Mouse (Mus musculus) stomach, embryonic 14.5 days (tissue): ENCODE measurements around the gene Cnga2. TPM values are rescaled to one million over a fixed set of nuclear protein-coding genes. Genes with fewer than 3 reads are reported as not detected.
"Not testable (repeated sequence)": the region's sequence is repeated elsewhere in the genome, so short reads cannot be mapped to it uniquely, and the experiment has no call there.

Experiments used
- ATAC-seq: fragments of 200-750 bp; cut with Nextera tagmentation; 2 replicates; pipeline ENCODE4 v1.8.0; 2017; ENCODE audit warnings: low read depth, moderate TSS enrichment; ENCODE audit not compliant: insufficient number of reproducible peaks, insufficient read depth, low FRiP score
- H3K27ac ChIP-seq: fragments of 300-500 bp; sonication (generic); 2 replicates; pipeline ENCODE4 v1.5.1; 2014; ENCODE audit warnings: mild to moderate bottlenecking, low read length, moderate library complexity, mixed read lengths
- H3K27me3 ChIP-seq: fragments of 300-500 bp; sonication (generic); 2 replicates; pipeline ENCODE4 v1.6.1; 2014; ENCODE audit warnings: low read length, control low read depth, mixed read lengths; ENCODE audit not compliant: control insufficient read depth, insufficient read depth
- H3K36me3 ChIP-seq: fragments of 300-500 bp; sonication (generic); 2 replicates; pipeline ENCODE4 v1.6.1; 2014; ENCODE audit warnings: mild to moderate bottlenecking, control low read depth, low read length, moderate library complexity, mixed read lengths; ENCODE audit not compliant: control insufficient read depth, insufficient read depth
- H3K4me1 ChIP-seq: fragments of 300-500 bp; sonication (generic); 2 replicates; pipeline ENCODE4 v1.6.1; 2014; ENCODE audit warnings: low read length, control low read depth, mixed read lengths; ENCODE audit not compliant: control insufficient read depth, insufficient read depth
- H3K4me2 ChIP-seq: fragments of 300-500 bp; sonication (generic); replicated peaks from 2 replicates; pipeline ENCODE4 v1.6.1; 2014; ENCODE audit warnings: low read depth, low read length, control low read depth
- H3K4me3 ChIP-seq: fragments of 300-500 bp; sonication (generic); 2 replicates; pipeline ENCODE4 v1.5.1; 2014; ENCODE audit warnings: low read depth, low read length, control low read depth
- H3K9ac ChIP-seq: fragments of 300-500 bp; sonication (generic); replicated peaks from 2 replicates; pipeline ENCODE4 v1.6.1; 2014; ENCODE audit warnings: low read depth, mild to moderate bottlenecking, control low read depth, low read length, moderate library complexity, mixed read lengths
- H3K9me3 ChIP-seq: fragments of 300-500 bp; sonication (generic); 2 replicates; pipeline ENCODE4 v1.6.1; 2016; ENCODE audit warnings: low read depth, low read length, control low read depth; ENCODE audit not compliant: control insufficient read depth
- WGBS: fragments of 180-500 bp; shearing (Covaris S2); extraction: QIAGEN DNeasy Blood & Tissue Kit; methylation state at CpG from one replicate; pipeline ENCODE4 v1.1.7; 2014; 5-methylcytosine and 5-hydroxymethylcytosine counted together
- polyA plus RNA-seq: library from polyadenylated mRNA; unstranded; fragments of >200 nt; fragmentation: Nextera tagmentation; extraction: Ambion mirVana; gene quantifications from 2 replicates; pipeline ENCODE4 v1.2.1, GENCODE M21; 2014

Cnga2 gene
- polyA plus RNA-seq, 1 experiment from 2014 or later: 0.26 TPM

- Histone ChIP-seq H3K4me3 (no peak within 1 kb of the TSS), H3K4me2 (no peak within 1 kb of the TSS), H3K9ac (no peak within 1 kb of the TSS), H3K4me1 (no peaks in the 10 kb centered on the region), H3K9me3 (no peaks in the 10 kb centered on the region), H3K27ac (no peak within 1 kb of the TSS), H3K36me3 (no peaks in the 10 kb centered on the region), H3K27me3 (no peaks in the 10 kb centered on the region)
- no peak for ATAC-seq
- 62% methylated on average over 2 of the region's 2 CpGs for WGBS
These were observed 19.0 kb upstream of the Cnga2 start, which contains the start of gene Fate1 for GRCm38 (mm10) chrX:71972686-71973085. TSS of gene Fate1 (plus strand) at chrX:71972986.

- ATAC-seq, H3K9me3 ChIP-seq, H3K4me1 ChIP-seq, H3K36me3 ChIP-seq, H3K4me2 ChIP-seq, H3K27me3 ChIP-seq, H3K27ac ChIP-seq, H3K4me3 ChIP-seq, H3K9ac ChIP-seq: not testable (repeated sequence)
These were observed 14.0 kb upstream of the Cnga2 start for GRCm38 (mm10) chrX:71977681-71978080.

- no peak overlapping the region for H3K4me3 ChIP-seq
- no peaks in the 10 kb centered on the region for H3K4me1 ChIP-seq
- H3K36me3 ChIP-seq: no peaks in the 10 kb centered on the region
- H3K9me3 ChIP-seq: no peaks in the 10 kb centered on the region
- WGBS: 58% methylated on average over 3 of the region's 3 CpGs
- H3K9ac ChIP-seq: no peak overlapping the region
- H3K27ac ChIP-seq: no peak overlapping the region
- H3K4me2 ChIP-seq: no peak overlapping the region
- ATAC-seq: no peak
- no peaks in the 10 kb centered on the region for H3K27me3 ChIP-seq
These were observed 11.2 kb upstream of the Cnga2 start for GRCm38 (mm10) chrX:71980443-71980842.

- Histone ChIP-seq H3K27me3 (no peaks in the 10 kb centered on the region), H3K36me3 (no peaks in the 10 kb centered on the region), H3K4me1 (no peaks in the 10 kb centered on the region), H3K4me3 (no peak overlapping the region), H3K4me2 (no peak overlapping the region), H3K9ac (no peak overlapping the region), H3K9me3 (no peaks in the 10 kb centered on the region), H3K27ac (no peak overlapping the region)
- 76% methylated on average over 2 of the region's 2 CpGs for WGBS
- ATAC-seq: no peak
These were observed 10.3 kb upstream of the Cnga2 start for GRCm38 (mm10) chrX:71981322-71981721.

- ATAC-seq: no peak
- WGBS: 65% methylated on average over 2 of the region's 2 CpGs
- Histone ChIP-seq H3K9ac (no peak overlapping the region), H3K36me3 (no peaks in the 10 kb centered on the region), H3K27me3 (no peaks in the 10 kb centered on the region), H3K4me3 (no peak overlapping the region), H3K4me2 (no peak overlapping the region), H3K9me3 (no peaks in the 10 kb centered on the region), H3K4me1 (no peaks in the 10 kb centered on the region), H3K27ac (no peak overlapping the region)
These were observed 8.4 kb upstream of the Cnga2 start for GRCm38 (mm10) chrX:71983205-71983604.

- no peaks in the 10 kb centered on the region for H3K9me3 ChIP-seq
- no peak overlapping the region for H3K4me2 ChIP-seq
- WGBS: 89% methylated on average over 1 of the region's 1 CpGs
- ATAC-seq: no peak
- H3K4me3 ChIP-seq: no peak overlapping the region
- H3K27ac ChIP-seq: no peak overlapping the region
- H3K4me1 ChIP-seq: no peaks in the 10 kb centered on the region
- H3K36me3 ChIP-seq: no peaks in the 10 kb centered on the region
- H3K9ac ChIP-seq: no peak overlapping the region
- H3K27me3 ChIP-seq: no peaks in the 10 kb centered on the region
These were observed 7.9 kb upstream of the Cnga2 start for GRCm38 (mm10) chrX:71983775-71984174.

GRCm38 (mm10) chrX:71995972-71996371, 4.3 kb downstream of the Cnga2 start:
- no peaks in the 10 kb centered on the region for H3K27me3 ChIP-seq
- 46% methylated on average over 1 of the region's 1 CpGs for WGBS
- no peak overlapping the region for H3K4me2 ChIP-seq
- no peaks in the 10 kb centered on the region for H3K9me3 ChIP-seq
- H3K36me3 ChIP-seq: no peaks in the 10 kb centered on the region
- ATAC-seq: no peak
- no peak overlapping the region for H3K27ac ChIP-seq
- H3K4me1 ChIP-seq: no peaks in the 10 kb centered on the region
- no peak overlapping the region for H3K9ac ChIP-seq
- H3K4me3 ChIP-seq: no peak overlapping the region

GRCm38 (mm10) chrX:72009930-72010329, 18.3 kb downstream of the Cnga2 start:
- Histone ChIP-seq H3K4me1 (no peaks in the 10 kb centered on the region), H3K4me3 (no peak overlapping the region), H3K9ac (no peak overlapping the region), H3K27me3 (no peaks in the 10 kb centered on the region), H3K9me3 (no peaks in the 10 kb centered on the region), H3K4me2 (no peak overlapping the region), H3K27ac (no peak overlapping the region), H3K36me3 (no peaks in the 10 kb centered on the region)
- ATAC-seq: no peak

GRCm38 (mm10) chrX:72012236-72012635, 20.6 kb downstream of the Cnga2 start:
- no peaks in the 10 kb centered on the region for H3K27me3 ChIP-seq
- no peak overlapping the region for H3K4me2 ChIP-seq
- no peak overlapping the region for H3K9ac ChIP-seq
- no peaks in the 10 kb centered on the region for H3K36me3 ChIP-seq
- H3K4me3 ChIP-seq: no peak overlapping the region
- ATAC-seq: no peak
- no peak overlapping the region for H3K27ac ChIP-seq
- H3K9me3 ChIP-seq: no peaks in the 10 kb centered on the region
- 65% methylated on average over 9 of the region's 9 CpGs for WGBS
- no peaks in the 10 kb centered on the region for H3K4me1 ChIP-seq
